Mouse (Mus musculus): Measurements from ENCODE around the gene Rims4.

- TF ChIP-seq EP300 (IDR thresholded peaks at IDR 0.05; ENCODE audit: insufficient read depth, low read depth, low read length) (no peak), CTCF (IDR thresholded peaks at IDR 0.05) (no peak), POLR2A (IDR thresholded peaks at IDR 0.05; ENCODE audit: insufficient read depth, low read depth, low read length) (no peak)
These were observed 18.5 kb downstream of the Rims4 start for GRCm38 (mm10) chr2:163899910-163900411.
